Mouse (Mus musculus) stomach, adult 2 months (tissue): Measurements from ENCODE around the gene Memo1. TPM values are rescaled to one million over a fixed set of nuclear protein-coding genes. Genes with fewer than 3 reads are reported as not detected.

Source experiments
- polyA plus RNA-seq: library from polyadenylated mRNA; depleted of rRNA; stranded (reverse); fragments of >200 nt; gene quantifications from 2 replicates; pipeline ENCODE4 v1.2.3, GENCODE M21; 2012; rRNA removed

The Memo1 gene
- 17.1 and 19.2 TPM in 2 replicates for polyA plus RNA-seq

DNA sequence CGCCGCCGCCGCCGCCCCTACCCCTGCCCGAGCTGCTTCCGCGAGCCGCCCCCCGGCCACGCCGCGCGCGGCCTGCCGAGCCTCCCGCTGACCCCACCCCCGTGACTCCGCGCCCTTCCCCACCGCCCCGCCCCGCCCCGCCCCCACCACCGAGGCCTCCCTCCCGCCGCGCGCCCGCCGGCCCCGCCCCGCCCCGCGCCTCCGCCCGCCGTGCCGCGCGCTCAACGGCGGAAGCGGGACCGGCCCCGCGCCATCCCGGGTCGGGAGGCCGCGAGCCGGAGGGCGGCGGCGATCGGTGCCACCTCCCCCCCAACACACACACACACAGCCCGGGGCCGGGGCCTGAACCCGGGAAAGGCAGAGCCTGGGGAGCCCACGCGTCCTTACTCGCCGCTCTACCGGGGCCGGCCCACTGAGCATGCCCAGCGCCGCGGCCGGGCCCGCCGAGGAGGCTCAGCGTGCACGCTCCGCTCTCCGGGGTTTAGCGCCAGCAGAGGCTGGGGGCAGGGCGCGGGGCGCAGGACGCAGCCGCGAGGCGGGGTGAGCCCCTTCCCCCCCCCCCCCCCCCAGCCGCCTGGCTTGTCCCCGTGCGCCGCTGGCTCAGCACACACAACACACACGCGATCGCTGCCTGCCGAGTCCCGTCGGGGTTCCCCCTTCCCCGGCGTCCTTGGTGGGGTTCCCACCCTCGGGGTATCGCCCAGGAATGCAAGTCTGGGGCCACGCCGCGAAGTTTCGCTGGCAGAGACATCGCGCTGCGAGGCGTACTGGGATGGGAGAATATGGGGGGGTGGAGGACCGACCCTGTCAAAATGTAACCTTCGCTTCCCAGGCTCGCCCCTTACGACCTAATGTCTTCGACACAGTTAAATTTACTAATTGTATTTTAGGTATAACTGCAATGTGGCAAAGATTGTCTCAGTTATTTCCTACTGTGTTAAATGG is at the start of gene Memo1:
TSS of gene Memo1 (minus strand) at position 496 of the 945 bp plus-strand sequence.

DNA sequence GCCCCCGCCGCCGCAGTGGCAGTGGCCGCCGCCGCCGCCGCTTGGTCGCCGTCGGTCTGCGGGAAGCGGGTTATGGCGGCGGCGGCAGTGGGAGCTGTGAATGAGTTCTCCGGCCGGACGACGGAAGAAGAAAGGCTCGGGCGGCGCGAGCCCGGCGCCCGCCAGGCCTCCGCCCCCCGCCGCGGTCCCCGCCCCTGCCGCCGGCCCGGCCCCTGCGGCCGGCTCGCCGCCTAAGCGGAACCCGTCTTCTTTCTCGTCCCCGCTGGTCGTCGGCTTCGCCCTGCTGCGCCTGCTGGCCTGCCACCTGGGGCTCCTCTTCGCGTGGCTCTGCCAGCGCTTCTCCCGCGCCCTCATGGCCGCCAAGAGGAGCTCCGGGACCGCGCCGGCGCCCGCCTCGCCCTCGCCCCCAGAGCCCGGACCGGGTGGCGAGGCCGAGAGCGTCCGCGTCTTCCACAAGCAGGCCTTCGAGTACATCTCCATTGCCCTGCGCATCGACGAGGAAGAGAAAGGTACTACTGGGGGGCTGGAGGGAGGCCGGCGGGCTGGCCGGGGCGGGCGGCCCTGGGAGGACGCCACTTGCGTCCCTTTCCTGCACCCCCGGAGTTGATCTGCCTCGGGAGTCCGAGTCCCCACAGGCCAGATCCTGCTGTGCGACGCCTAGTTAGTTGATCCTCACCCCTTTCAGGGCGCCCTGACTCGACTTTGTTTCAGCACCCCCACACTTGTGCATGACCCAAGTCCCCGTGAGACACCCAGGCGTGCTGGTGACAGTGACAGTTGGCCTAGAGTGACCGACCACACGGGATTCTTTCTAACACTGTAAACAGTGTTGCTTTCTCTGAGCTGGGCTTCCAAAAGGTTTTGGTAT is 43.9 kb upstream of the Memo1 start, which contains the start of gene Spast:
TSS of gene Spast (plus strand) at position 51 of the 868 bp plus-strand sequence.

DNA sequence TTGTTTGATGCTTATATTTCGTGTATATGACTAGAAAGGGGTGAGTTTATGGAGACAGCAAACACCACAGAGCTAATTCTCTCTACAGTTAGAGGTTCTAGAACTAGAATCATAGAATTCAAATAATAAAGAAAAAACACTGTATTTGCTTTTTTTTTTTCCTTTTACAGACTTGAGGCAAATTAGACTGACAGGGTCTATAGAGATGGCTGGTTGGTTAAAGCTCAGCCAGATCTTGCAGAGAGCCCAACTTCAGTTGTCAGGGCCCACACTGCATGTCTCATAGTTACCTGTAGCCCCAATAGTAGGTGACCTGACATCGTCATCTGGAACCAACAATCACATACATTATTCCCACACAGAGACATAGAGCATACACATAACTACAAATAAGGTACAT is 28.5 kb upstream of the Memo1 start, which contains the start of gene Dpy30:
TSS of gene Dpy30 (minus strand) at position 101 of the 400 bp plus-strand sequence.

Other genes with a start within 250 kb of the Memo1 start
- 0.08 and 0.12 TPM in 2 replicates for gene Srd5a2, start 247.6 kb downstream of the Memo1 start, polyA plus RNA-seq
- 11.9 and 14.2 TPM in 2 replicates for gene Dpy30, start 28.4 kb upstream of the Memo1 start, polyA plus RNA-seq
- gene Spast, start 43.5 kb upstream of the Memo1 start, polyA plus RNA-seq, result 2.8 and 6.2 TPM in 2 replicates
- 5.8 and 6.1 TPM in 2 replicates for gene Slc30a6, start 100.1 kb upstream of the Memo1 start, polyA plus RNA-seq
- gene Nlrc4, start 163.6 kb upstream of the Memo1 start, polyA plus RNA-seq, result 0.59 and 1.2 TPM in 2 replicates
- gene Yipf4, start 194.0 kb upstream of the Memo1 start, polyA plus RNA-seq, result 57.4 and 174 TPM in 2 replicates
- gene Birc6, start 232.8 kb upstream of the Memo1 start, polyA plus RNA-seq, result 22.4 and 25.6 TPM in 2 replicates